Mouse (Mus musculus) embryo, embryonic 9.5 days (tissue): ENCODE measurements at regions not wholly inside any gene's neighbourhood (a gene's known extent, or its start where the extent isn't known, plus 50 kb on each side); places are given as distances from the start of the nearest gene placed in this dataset.

Experiments
- DNase-seq: peaks from one replicate; pipeline ENCODE4 v3.0.0-alpha.2; 2017; ENCODE audit errors: extremely low spot score

GRCm38 (mm10) chr14:28626951-28627350, 122.4 kb downstream of the Wnt5a start:
- no peak for DNase-seq

DNA sequence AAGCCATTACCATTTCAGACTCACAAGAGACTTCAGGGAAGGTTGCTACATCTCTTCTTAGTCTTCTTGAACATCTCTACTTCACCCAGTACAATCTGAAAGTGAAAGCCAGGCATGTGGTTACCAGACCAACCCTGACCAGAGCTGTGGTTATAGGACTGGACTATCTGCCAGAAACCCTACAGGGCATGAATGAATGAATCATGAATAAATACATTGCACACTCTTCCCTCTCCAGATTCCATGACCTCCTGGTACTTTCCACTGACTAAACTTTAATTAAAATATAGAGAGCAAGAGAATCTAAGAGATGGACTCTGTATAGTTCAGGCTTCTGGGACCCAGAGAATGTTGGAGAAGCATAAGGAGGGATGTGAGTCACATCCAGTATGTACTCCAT, 130.6 kb downstream of the Wnt5a start:
- DNase-seq: no peak

- DNase-seq: no peak
Observed at GRCm38 (mm10) chr14:28639056-28639455, 134.5 kb downstream of the Wnt5a start.

DNA sequence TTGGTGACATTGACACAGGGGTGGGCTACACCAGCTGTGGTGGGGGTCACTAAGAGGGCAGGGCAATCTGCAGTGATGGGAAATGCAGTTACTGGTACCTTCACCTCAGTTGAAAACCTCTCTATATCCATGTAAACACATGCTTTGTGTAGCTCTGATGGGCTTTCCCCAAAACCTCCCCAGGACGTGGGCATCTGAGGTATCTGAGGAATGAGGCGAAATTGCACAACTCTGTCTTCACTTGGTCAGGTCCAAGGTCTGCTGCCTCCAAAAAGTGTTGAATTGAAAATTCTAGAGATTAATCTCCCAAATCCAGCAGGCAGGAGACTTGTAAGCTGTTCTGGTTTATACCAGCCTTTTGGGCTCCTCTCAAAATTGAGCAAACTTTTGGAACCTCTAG, 141.3 kb downstream of the Wnt5a start:
- no peak for DNase-seq

- DNase-seq: no peak
Observed at GRCm38 (mm10) chr14:28649411-28649810, 144.9 kb downstream of the Wnt5a start.

DNA sequence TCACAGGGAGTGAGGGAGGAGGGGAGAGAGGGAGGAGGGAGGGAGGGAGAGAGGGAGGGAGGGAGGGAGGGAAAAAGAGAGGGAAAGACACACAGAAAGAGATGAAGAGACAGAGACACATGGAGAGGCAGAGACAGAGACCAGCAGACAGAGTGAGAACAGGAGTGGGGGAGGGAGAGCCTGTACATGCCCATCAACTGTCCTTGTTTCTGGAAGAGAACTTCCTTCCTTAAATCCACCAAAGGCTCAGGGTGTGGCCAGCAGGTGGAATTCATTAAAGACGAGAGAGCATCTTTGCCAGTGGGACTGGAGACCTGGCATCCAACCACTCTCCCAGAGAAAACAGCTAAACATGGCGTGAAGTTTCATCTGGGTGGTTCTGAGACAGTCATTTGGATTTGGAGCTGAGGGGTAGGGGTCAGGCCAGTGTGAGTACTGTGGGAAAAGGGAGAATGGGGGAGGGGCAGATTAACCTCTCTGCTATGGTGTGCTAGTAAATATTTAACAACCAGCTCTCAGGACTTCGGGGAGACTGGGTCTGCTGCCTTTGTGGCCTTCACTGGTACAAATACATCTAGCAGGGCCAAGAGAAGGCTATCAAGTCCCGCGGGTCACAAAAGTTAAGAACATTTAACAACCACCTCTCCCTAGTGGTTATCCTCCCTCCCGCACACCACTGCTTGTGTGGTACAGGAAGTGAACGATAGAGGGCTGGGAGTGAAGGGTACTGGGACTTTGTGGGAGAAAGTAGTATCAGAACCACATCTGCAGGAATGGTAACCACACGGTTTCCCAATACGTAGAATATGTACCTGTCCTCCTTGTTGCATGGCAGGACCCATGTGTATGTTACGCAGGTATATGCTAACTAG, 148.7 kb downstream of the Wnt5a start:
- no peak for DNase-seq

GRCm38 (mm10) chr14:28657216-28657615, 152.7 kb downstream of the Wnt5a start:
- no peak for DNase-seq

DNA sequence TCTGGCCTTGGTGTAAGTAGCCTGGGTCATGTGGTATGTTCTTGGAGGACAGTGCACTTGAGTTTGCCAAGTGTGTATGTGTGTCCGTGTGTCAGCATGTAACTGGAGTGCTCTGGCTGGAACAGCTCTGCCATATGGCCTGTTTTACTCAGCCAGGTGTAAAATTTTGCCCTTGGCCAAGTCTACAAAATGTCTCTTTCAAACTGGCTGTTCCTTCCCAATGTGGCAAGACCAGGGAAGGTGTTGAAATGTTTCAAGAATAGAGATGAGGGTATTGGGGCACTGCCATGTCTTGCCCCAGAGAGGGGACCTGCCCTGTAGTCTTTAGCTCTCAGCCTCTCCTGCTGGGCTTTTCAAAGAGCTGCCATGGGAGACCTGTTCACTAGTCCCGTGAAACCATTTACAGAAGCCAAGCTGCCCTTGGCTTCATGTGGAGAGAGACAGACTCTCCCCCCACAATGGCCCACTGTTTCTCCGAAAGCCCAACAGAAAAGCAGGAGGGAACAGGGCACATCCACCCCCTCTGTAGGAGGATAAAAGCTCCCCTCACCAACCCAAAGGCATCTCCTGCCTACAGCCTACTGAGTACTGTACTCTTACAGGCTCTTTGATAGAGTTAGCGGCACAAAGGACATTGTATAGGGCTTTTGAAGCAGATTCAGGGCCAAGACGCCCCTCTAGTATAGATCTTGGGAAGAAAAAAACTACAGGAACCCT, 156.5 kb downstream of the Wnt5a start:
- DNase-seq: no peak

DNA sequence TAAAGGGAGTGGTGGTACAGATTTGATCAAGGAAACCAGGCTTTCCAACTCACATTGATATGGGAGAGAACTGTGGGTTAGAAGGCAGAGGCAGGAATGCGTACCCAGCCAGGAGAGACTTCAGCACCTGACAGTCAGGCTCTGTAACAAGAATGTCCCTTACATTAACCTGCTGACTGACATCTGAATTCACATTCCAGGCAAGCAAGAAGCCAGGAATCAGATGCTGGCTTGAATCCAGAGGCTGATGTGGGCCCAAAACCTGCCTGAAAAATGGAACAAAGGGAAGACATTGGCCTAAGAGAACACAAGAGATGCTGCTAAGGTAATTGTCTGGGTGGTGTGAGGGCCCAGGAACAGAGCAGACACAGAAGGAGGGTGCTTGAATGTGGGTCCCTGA, 158.8 kb downstream of the Wnt5a start:
- no peak for DNase-seq

DNA sequence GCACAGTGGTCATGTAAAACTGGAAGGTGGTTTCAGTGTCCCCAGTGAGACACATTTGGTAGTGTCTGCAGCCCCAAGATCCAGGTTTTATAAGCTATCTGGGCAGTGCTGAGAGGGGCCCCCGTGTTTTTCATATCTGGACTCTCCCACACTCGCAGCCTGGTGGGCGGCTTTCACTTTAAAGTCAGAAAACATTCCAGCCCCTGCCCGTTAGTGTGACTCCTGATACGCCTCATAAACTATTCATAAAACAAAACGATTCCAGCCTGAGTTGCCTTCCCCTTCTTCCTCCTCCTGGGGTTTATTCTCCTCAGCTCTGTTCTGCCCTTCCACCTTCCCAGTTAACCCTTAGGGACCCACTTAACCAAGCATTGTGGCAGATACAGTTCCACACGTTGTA, 159.6 kb downstream of the Wnt5a start:
- no peak for DNase-seq

GRCm38 (mm10) chr14:28675476-28675875, 170.9 kb downstream of the Wnt5a start:
- no peak for DNase-seq

DNA sequence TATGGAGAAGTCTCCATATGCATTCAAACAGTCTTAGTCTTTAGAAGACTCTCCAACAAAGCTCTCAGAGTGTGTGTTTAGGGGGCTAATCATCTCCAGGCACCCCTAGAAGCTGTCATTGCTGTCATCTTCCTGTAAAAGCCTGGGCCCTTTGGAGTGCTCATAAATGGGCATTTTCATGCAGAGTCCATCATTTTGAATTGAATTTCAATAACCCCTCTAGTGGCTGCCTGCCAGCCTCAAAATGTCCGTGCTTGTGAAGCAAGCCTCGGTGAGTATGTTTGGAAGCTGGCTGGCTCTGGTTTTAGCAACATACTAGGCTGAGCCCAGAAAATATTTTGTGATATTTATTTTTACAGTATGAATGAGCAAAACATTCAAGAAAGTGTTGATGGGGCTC, 195.2 kb downstream of the Wnt5a start:
- no peak for DNase-seq

GRCm38 (mm10) chr14:28704729-28705128, 200.2 kb downstream of the Wnt5a start:
- DNase-seq: no peak

GRCm38 (mm10) chr14:28714598-28714997, 210.0 kb downstream of the Wnt5a start:
- DNase-seq: no peak

DNA sequence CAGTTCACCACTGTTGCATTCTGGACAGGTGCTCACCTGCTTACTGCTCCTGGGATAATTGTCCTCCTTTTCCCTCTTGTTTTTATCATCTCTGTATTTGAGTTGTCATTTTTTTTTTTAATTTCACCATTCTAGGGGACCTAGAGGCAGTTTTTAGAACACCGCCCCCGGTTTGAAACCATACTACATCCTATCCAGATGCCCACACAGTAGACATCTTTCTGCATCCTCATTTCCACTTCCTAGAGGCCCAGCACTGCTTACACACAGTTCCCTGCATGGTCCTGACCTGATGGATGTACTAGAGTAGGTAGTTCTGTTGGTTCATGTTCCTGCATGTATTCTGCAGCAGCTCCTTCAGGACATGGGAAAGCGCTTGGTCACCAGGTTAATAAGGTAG, 216.0 kb downstream of the Wnt5a start:
- no peak for DNase-seq

GRCm38 (mm10) chr14:28725666-28726065, 221.1 kb downstream of the Wnt5a start:
- no peak for DNase-seq

- DNase-seq: no peak
Observed at GRCm38 (mm10) chr14:28733496-28733895, 228.9 kb downstream of the Wnt5a start.

GRCm38 (mm10) chr14:28735446-28735845, 230.9 kb downstream of the Wnt5a start:
- no peak for DNase-seq

DNA sequence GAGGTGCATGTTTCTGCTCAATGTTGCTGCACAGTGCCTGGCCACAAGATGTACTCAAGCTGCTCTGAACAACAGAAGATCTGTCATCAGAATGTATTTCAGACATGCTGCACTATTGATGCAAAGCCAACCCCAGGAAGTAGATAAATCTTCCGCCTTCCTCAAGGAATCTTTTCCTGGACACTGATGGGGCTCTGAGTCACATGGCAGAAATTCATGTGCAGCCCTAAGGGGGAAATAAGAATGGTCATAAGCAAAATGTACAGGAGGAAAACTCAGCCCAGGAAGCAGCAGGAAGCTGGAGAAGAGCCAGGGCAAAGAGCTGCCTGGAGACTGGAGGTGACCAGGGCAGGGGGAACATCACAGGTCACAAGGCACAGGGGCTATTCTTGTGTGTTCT, 235.5 kb downstream of the Wnt5a start:
- no peak for DNase-seq

DNA sequence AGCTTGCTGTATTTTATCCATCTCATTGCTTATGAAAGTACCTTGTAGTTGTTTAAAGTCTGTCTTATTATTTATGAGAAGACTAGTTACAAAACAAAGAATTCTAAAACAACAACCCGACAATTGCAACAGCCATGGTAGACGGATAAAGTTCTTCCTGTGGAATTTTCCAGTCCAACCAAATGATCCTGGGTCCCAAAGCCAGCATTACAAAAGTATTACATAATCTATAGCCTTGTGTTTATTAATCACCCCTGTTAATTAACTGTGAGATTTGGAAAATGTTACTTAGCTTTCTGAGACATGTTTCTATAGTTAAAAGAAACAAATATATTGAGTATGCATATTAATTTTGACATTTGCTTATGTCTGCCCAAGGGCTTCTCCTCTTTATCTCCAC, 236.9 kb downstream of the Wnt5a start:
- DNase-seq: no peak

DNA sequence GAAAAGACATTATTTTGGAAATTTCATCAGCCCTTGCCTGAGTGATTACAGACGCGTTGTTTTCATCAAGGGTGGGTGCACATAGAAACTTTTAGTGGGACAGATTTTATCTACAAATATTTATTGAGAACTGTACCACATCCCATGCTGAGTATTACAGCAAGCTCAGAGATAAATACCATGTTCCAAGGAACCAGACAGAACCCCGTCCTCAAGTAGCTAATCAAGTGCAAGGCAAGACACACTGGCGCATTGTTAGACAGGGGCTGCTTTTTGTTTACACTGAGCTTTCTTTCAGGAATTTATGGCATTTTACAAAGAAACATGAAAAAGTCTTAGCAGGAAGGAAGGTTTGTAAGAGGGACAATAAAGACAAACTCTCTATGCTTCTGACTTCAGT, 239.1 kb downstream of the Wnt5a start:
- DNase-seq: no peak

DNA sequence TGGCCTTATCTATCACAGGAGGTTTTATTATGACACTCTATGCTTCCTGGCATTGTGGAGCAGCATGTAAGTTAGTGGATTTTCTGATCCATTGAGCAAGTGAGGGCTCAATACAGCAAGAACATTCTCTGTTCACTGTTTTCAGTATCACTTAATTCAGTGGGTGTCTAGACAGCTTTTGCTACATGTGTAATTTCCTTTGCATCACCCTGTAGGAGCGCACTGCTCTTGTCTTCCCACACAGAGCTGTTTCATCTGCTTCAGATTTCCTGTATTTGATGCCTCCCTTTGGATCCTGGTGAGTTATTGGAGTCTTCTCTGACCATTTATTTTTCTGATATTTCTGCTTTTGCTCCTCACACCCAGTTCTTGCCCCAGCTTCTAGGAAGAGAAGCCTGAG, 245.8 kb downstream of the Wnt5a start:
- DNase-seq: no peak

DNA sequence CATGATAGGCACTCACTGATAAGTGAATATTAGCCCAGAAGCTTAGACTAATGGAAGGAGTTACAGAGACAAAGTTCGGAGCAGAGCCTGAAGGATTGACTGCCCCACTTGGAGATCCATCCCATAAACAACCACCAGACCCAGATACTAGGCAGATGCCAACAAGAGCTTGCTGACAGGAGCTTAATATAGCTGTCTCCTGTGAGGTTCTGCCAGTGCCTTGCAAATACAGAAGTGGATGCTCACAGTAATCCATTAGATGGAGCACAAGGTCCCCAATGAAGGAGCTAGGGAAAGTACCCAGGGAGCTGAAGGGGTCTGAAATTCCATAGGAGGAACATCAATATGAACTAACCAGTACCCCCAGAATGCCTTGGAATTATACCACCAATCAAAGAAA, 252.8 kb upstream of the Lrtm1 start:
- no peak for DNase-seq
